Mouse (Mus musculus) embryonic fibroblast, embryonic 13.5 days (primary cell): ENCODE measurements at regions not wholly inside any gene's neighbourhood (a gene's known extent, or its start where the extent isn't known, plus 50 kb on each side); places are given as distances from the start of the nearest gene placed in this dataset.

Source experiments
- H3K27ac ChIP-seq: 2 replicates; pipeline ENCODE4 v1.5.1; 2012; ENCODE audit warnings: low read length, control low read depth, inconsistent platforms; ENCODE audit not compliant: insufficient read depth
- H3K4me1 ChIP-seq: 2 replicates; pipeline ENCODE4 v1.6.1; 2011; ENCODE audit warnings: low read length; ENCODE audit not compliant: control insufficient read depth, insufficient read depth
- H3K4me3 ChIP-seq: 2 replicates; pipeline ENCODE4 v1.5.1; 2011; ENCODE audit warnings: mild to moderate bottlenecking, control low read depth, low read length; ENCODE audit not compliant: insufficient read depth
- CTCF ChIP-seq: IDR thresholded peaks from 2 replicates; pipeline ENCODE4 v1.5.1; 2011; ENCODE audit warnings: mild to moderate bottlenecking, control low read depth, low read length, moderate library complexity, borderline replicate concordance; ENCODE audit not compliant: insufficient read depth
- POLR2A ChIP-seq: IDR thresholded peaks from 2 replicates; pipeline ENCODE4 v1.6.1; 2011; ENCODE audit warnings: low read depth, mild to moderate bottlenecking, control low read depth, low read length, moderate library complexity

DNA sequence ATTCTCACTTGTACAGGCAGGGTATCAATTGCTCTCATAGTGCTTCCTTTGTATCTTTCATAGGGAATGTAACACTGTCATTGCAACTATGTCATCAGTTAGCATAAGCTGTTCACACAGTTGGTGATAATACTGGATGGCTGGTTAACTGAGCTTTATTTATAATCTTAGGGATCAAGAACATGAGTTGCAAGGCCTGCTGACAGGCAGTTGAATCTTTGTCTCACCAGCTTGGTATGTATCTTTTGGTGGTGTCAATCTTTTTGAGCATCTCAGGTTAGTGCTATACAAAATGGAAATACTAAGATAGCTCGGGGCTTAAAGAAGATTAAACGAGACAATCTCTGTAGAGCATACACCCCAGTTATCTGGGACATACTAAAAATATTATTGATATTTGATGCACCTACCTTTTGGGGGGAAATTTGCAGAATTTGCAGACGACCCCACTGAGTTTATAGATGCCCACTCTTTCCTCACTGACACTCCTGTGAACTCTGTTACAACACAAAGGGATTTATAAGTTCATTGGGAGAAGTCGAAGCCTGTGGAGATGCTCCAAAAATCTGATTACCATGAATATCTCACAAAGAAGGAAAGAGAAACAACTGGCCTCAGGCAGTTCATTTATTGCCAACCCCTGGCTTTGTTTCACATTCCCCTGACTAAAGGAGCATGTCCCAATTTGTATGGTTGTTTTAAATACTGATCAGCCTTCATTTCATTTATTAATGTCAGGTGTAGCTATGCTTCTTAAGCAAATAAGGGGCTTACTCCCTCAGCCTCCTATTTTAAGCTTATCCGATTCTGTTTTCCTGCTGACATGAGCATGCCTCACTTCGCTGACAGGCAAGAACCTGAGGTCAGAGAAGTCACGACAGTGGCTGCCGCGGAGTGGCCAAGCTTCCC is 193.5 kb downstream of the Fndc1 start:
- no peak for TF ChIP-seq CTCF
- no peak for TF ChIP-seq POLR2A
- H3K4me1 ChIP-seq = no peaks in the 10 kb centered on the region; the same call in 1 of the 2 replicates
- no peak overlapping the region for H3K27ac ChIP-seq
- no peak overlapping the region for H3K4me3 ChIP-seq

DNA sequence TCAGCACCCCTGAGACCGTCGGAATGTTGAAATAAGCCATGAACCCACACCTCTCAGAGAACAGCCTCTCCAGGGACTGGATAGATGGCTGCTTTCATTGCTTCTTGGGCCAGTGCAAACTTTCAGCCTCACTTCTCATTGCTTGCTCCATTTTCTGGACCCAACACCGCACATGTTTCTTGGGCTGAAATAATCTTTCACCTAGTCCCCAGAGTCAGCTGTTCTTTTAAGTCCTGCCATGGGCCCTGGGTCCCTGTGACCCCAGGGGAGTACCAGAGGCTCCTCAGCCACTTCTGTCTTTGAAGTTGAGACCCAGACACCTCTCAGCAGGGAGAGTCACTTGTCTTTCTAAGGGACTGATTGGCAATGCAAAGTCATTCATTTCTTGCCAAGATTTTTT is 201.4 kb downstream of the Fndc1 start:
- Histone ChIP-seq H3K4me3 (no peak overlapping the region), H3K27ac (peak overlapping the region; percentile 50; the same call in 1 of the 2 replicates), H3K4me1 (peaks cover 1% of the 10 kb centered on the region)
- no peak for TF ChIP-seq CTCF
- TF ChIP-seq POLR2A = no peak

DNA sequence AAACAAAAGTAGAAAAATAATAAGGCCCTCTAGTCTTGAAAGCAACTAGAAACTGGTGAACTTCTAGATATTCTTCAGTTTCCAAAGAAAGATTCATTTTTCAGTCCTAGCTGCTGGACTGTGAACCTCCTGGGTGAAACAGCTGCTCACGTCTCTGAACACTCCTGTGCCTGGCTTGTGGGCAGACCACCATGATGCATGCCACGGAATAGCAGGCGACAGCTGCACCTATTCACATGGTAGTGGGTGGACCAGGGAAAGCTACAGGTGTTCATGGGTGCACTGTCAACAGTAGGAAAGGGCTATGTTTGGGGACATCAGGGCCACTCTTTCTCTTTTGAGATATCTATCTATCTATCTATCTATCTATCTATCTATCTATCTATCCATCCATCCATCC is 203.7 kb downstream of the Fndc1 start:
- TF ChIP-seq POLR2A (no peak), CTCF (no peak)
- H3K4me1 ChIP-seq = peaks cover 8% of the 10 kb centered on the region
- H3K27ac ChIP-seq = no peak overlapping the region
- no peak overlapping the region for H3K4me3 ChIP-seq

DNA sequence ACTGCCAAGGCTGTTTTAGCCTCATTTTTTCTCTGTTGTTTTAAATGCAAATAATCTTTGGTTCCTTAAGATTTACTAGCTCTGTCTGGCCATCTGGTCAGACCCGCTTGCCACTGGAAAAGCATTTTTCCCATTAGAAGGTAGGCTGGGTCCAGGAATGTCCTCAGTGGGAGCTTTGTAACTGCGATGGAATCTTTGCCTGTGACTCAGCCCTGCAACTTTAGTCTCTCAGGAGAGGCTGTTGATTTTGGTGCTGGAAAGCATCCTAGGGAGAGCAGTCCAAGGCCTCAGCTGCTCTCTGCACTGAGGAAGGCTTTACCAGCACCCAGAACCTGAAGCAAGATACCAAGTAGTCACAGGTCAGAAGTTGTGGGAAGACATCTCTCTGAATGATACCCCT is 205.8 kb downstream of the Fndc1 start:
- Histone ChIP-seq H3K4me3 (no peak overlapping the region), H3K27ac (peak overlapping the region; percentile 95), H3K4me1 (peaks cover 8% of the 10 kb centered on the region)
- TF ChIP-seq POLR2A (no peak), CTCF (no peak)

DNA sequence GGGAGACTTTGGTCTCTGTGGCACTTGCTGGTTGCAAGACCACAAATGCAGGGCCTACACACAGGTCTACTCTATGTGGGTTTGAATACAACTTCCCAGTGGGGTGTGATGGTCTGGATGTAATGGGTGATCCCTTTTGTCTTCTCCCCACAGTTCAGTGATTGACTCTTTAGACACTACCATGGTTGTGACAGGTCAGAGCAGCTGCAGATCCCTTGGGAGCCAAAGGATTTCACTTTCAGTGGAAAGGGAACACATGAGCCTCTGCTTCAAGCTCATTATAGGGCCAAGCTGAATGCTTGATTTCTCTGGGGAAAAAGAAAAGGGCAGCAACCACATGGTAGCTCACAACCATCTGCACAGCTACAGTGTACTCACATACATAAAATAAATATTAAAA is 206.9 kb downstream of the Fndc1 start:
- no peak overlapping the region for H3K4me3 ChIP-seq
- H3K4me1 ChIP-seq = peaks cover 8% of the 10 kb centered on the region
- peak overlapping the region; percentile 95 for H3K27ac ChIP-seq
- TF ChIP-seq CTCF (no peak), POLR2A (no peak)

DNA sequence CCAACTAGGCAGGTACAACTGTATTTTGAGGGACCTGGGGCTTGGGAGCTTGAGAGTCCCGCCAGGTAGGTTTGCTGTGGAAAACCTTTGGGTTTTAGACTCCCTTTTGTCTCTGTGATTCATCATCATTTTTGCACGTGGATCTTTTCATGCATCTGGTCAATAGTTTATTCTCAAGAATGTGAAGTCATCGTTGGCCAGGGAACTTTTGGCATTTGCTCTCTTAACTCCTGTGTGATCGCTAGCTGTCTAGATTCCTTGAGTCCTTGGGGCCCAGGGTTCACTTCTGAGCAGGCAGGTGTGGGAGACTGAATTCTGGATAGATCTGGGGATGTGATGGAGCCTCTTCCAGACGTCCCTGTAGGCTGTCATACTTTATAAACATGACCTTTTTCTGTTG is 207.5 kb downstream of the Fndc1 start:
- TF ChIP-seq CTCF (no peak), POLR2A (no peak)
- no peak overlapping the region for H3K4me3 ChIP-seq
- peaks cover 8% of the 10 kb centered on the region for H3K4me1 ChIP-seq
- peak overlapping the region; percentile 95; the same call in 1 of the 2 replicates for H3K27ac ChIP-seq

DNA sequence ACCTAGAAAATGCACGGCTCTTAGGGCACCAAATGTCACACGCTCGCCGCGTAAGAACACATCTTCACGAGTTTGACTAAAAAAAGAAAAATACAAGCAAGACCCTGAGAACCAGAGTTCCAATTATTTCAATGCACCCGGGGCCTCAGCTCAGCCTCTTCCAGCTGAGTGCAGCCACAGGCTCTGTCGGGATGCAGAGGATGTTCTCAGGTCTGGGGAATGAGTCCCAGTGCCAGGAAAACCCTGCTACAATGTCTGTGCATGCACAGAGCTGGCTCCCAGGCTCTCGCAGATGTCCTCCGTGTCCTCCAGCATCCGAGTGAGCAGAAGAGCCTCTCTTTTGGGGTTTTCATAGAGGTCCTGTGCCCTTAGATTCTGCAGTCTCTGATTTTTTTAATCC is 219.1 kb downstream of the Fndc1 start:
- TF ChIP-seq POLR2A = no peak
- no peak overlapping the region for H3K4me3 ChIP-seq
- H3K27ac ChIP-seq = peak overlapping the region; percentile 24; the same call in 1 of the 2 replicates

DNA sequence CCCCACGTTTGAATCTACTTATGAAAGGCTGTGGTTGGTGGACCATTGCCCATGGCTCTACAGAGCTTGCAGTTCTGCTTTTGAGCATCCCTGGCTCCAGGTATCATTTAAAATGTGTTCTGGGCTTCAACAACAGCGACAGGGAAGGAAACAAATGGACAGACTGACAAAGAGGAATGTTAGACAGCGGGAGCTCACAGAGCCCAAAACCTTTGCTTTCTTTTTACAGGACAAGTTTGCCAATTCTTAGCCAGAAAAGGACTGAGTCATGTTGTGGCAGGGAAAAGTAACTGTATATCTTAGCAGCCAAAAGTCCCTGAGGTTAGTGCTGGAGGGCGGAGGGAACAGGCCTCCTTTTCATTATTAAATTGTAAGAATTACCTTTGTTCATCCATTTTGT is 219.7 kb downstream of the Fndc1 start:
- TF ChIP-seq POLR2A (no peak), CTCF (no peak)
- H3K27ac ChIP-seq = peak overlapping the region; percentile 24; the same call in 1 of the 2 replicates
- no peak overlapping the region for H3K4me3 ChIP-seq
- no peaks in the 10 kb centered on the region for H3K4me1 ChIP-seq

More for the DNA sequence above, 219.1 kb downstream of the Fndc1 start:
- no peaks in the 10 kb centered on the region for H3K4me1 ChIP-seq

DNA sequence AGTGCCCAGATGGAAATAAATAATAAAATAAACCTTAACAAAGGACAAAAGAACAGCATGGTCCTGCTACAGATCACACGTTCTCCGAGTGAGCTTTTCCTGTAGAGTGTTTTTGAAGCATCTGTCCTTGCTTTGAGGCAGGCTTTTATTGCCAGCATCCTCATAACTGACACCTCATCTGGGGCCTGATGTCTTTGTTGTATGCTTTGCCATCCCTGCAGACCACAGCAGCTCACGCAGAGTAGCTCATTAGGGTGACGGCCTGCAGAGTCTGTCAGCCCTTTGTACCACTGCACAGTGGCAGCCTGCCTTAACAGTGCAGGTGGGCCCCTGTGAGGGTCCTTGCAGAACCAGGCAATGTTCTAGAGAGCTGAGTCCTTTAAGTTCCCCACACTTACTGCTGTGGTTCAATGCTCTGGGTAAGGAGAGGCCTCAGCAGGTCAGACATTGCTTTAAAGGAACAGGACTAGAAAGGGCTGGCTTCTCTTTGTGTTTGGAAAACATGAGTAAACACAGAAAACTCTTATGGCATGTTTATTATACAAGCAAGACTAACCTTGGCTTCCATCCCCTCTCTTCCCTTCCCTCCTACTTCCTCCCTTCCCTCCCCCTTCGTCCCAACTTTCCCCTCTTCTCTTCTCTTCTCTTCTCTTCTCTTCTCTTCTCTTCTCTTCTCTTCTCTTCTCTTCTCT is 219.7 kb upstream of the Unc93a2 start:
- TF ChIP-seq CTCF (no peak), POLR2A (no peak)
- Histone ChIP-seq H3K27ac (no peak overlapping the region), H3K4me3 (no peak overlapping the region), H3K4me1 (no peaks in the 10 kb centered on the region)

DNA sequence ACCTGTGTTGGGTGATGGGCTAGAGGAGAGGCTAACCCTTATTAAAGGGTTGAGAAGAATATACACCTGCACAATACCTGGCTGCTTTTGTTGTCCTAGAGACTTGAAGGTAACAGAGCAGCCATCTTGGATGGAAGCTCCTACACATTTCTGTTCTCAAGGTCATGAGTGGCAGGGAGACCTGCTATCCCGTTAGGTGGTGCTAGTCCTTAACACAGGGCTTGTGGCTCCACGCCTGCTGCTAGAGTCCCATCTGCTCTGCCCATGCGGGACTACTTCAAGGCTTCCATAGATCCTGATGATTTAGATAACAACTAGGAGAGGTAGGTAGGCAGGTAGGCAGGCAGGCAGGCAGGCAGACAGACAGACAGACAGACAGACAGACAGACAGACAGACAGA is 218.8 kb upstream of the Unc93a2 start:
- no peak for TF ChIP-seq POLR2A
- TF ChIP-seq CTCF = no peak
- Histone ChIP-seq H3K4me3 (no peak overlapping the region), H3K4me1 (no peaks in the 10 kb centered on the region), H3K27ac (no peak overlapping the region)
